Mouse (Mus musculus): ENCODE measurements around the gene Hells. TPM values are rescaled to one million over a fixed set of nuclear protein-coding genes. Genes with fewer than 3 reads are reported as not detected.

Gene Hells
- total RNA-seq, 1 experiment from 2014 or later, result 15.3 TPM

- no peak for ATAC-seq (replicated peaks; ENCODE audit: insufficient number of reproducible peaks, low FRiP score, low TSS enrichment, poor library complexity, severe bottlenecking)
These were observed 74.4 kb downstream of the Hells start for GRCm38 (mm10) chr19:39005132-39005531.

DNA sequence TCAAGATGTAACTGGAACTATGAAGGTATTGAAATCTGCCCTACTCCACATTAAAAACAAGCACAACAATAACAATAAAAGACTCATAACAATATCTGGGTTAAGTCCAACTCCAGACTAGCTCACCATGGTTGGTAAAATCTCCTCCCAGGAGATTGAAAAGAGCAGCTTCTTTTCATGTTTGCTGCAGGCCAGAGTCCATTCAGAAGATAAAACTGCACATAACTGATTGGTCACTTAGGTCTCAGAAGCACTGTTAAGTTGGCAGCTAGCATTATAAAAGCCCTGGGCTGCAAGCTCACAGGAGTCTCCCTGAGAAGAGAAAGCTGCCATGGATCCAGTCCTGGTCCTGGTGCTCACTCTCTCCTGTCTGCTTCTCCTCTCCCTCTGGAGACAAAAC, 76.0 kb downstream of the Hells start, which contains the start of gene Cyp2c55:
TSS of gene Cyp2c55 (plus strand) at position 305 of the 400 bp plus-strand sequence.
- ATAC-seq (replicated peaks; ENCODE audit: insufficient number of reproducible peaks, low FRiP score, low TSS enrichment, poor library complexity, severe bottlenecking), result no peak

Other genes starting within 250 kb of the Hells start
- gene Noc3l, start 111.7 kb upstream of the Hells start, total RNA-seq (2017), result 13.9 to 21.6 TPM (median 15.4 TPM) in 3 replicates
- 5.5 to 10.3 TPM (median 6.4 TPM) in 3 replicates for gene Tbc1d12, start 94.3 kb upstream of the Hells start, total RNA-seq (2017)
- gene Cyp2c55, start 76.1 kb downstream of the Hells start, total RNA-seq (2017), result not detected in 3 replicates
- gene Cyp2c65, start 130.1 kb downstream of the Hells start, total RNA-seq (2017), result not detected in 3 replicates
- gene Cyp2c66, start 183.0 kb downstream of the Hells start, total RNA-seq (2017), result not detected in 3 replicates

Data from monocyte, adult 5-6 weeks (primary cell).